In genomic region chr3:138144060-138144641, GRCm38 (mm10) we compare ENCODE assay signal across 8 mouse cellular contexts. TPM values are rescaled to one million over a fixed set of nuclear protein-coding genes. Genes with fewer than 3 reads are reported as not detected.
A peak's percentile ranks its signal among the peaks of the same experiment; 100 is the strongest.
DNase-seq lines count a peak whose midpoint lies in the region; ATAC-seq and TF ChIP-seq lines count a peak whose summit lies in the region.

No protein-coding gene starts in this region.

- H3K27me3 ChIP-seq in liver, adult 2 months (ENCODE audit: control insufficient read depth, insufficient read depth, low read length) = no peaks in the 10 kb centered on the region
- no peaks in the 10 kb centered on the region for H3K27me3 ChIP-seq in intestine, embryonic 14.5 days (replicated peaks; ENCODE audit: control insufficient read depth, insufficient read depth, low read length)
- no peaks in the 10 kb centered on the region for H3K27me3 ChIP-seq in neural tube, embryonic 15.5 days (replicated peaks)

- no peak for TF ChIP-seq POLR2A in liver, adult 2 months (IDR thresholded peaks at IDR 0.05; ENCODE audit: extremely low read depth, insufficient read depth, low read length)
- no peak for TF ChIP-seq POLR2A in cortical plate, adult 2 months (IDR thresholded peaks at IDR 0.05; ENCODE audit: extremely low read depth, insufficient read depth, low read length)

- H3K4me3 ChIP-seq in liver, adult 2 months (ENCODE audit: insufficient read depth, low read depth, low read length) = peak overlapping the region; percentile 88
- peak overlapping the region; percentile 47 for H3K4me3 ChIP-seq in cortical plate, adult 2 months (ENCODE audit: insufficient read depth, low read length)
- peak overlapping the region; percentile 70 for H3K4me3 ChIP-seq in intestine, embryonic 14.5 days (ENCODE audit: low read depth, low read length)
- peak overlapping the region; percentile 78 for H3K4me3 ChIP-seq in neural tube, embryonic 15.5 days (replicated peaks)

- peak; percentile 68 for DNase-seq in liver, adult 2 months (ENCODE audit: extremely low read depth, low read depth, low spot score)
- no peak for DNase-seq in liver
- DNase-seq in intestine, embryonic 14.5 days (ENCODE audit: low spot score) = no peak
- DNase-seq in ovary, postnatal 10 days (ENCODE audit: low spot score) = no peak
- DNase-seq in right cerebral cortex, postnatal 25 days = no peak
- no peak for DNase-seq in spleen, adult 12 weeks (ENCODE audit: low spot score)

- H3K36me3 ChIP-seq in liver, adult 2 months (ENCODE audit: control insufficient read depth, insufficient read depth, low read length) = no peaks in the 10 kb centered on the region
- H3K36me3 ChIP-seq in intestine, embryonic 14.5 days (ENCODE audit: control insufficient read depth, insufficient read depth, low read length) = no peaks in the 10 kb centered on the region
- no peaks in the 10 kb centered on the region for H3K36me3 ChIP-seq in neural tube, embryonic 15.5 days

- peak overlapping the region; percentile 93 for H3K27ac ChIP-seq in liver, adult 2 months (replicated peaks; ENCODE audit: insufficient read depth, low read depth, low read length)
- H3K27ac ChIP-seq in cortical plate, adult 2 months (ENCODE audit: insufficient read depth, low read length) = peak overlapping the region; percentile 78
- peak overlapping the region; percentile 100 for H3K27ac ChIP-seq in intestine, embryonic 14.5 days (ENCODE audit: low read depth)
- H3K27ac ChIP-seq in neural tube, embryonic 15.5 days (replicated peaks) = peak overlapping the region; percentile 99

- H3K9me3 ChIP-seq in intestine, embryonic 14.5 days (ENCODE audit: control insufficient read depth, low read length) = no peaks in the 10 kb centered on the region
- H3K9me3 ChIP-seq in neural tube, embryonic 15.5 days (replicated peaks) = no peaks in the 10 kb centered on the region

- peak overlapping the region; percentile 87 for H3K9ac ChIP-seq in liver, adult 2 months (ENCODE audit: low read depth, low read length)
- H3K9ac ChIP-seq in intestine, embryonic 14.5 days (ENCODE audit: low read length) = peak overlapping the region; percentile 89
- H3K9ac ChIP-seq in neural tube, embryonic 15.5 days (replicated peaks) = peak overlapping the region; percentile 71

- no peak for TF ChIP-seq CTCF in liver, adult 2 months (IDR thresholded peaks at IDR 0.05; ENCODE audit: low read depth, low read length)
- no peak for TF ChIP-seq CTCF in cortical plate, adult 2 months (IDR thresholded peaks at IDR 0.05; ENCODE audit: extremely low read depth, insufficient read depth, low read length)

- H3K79me2 ChIP-seq in liver, adult 2 months (ENCODE audit: control insufficient read depth, insufficient read depth, low read length) = no peaks in the 10 kb centered on the region

- WGBS in liver, adult 2 months = under 1% methylated on average over 18 of the region's 18 CpGs
- WGBS in intestine, embryonic 14.5 days = under 1% methylated on average over 18 of the region's 18 CpGs
- under 1% methylated on average over 18 of the region's 18 CpGs for WGBS in neural tube, embryonic 15.5 days

- peaks cover 3% of the 10 kb centered on the region for H3K4me1 ChIP-seq in liver, adult 2 months (ENCODE audit: control insufficient read depth, insufficient read depth, low read length)
- no peaks in the 10 kb centered on the region; the same call in 1 of the 2 replicates for H3K4me1 ChIP-seq in cortical plate, adult 2 months (ENCODE audit: control insufficient read depth, insufficient read depth, low read length)
- no peaks in the 10 kb centered on the region for H3K4me1 ChIP-seq in intestine, embryonic 14.5 days (replicated peaks; ENCODE audit: control insufficient read depth, insufficient read depth, low read length)
- H3K4me1 ChIP-seq in neural tube, embryonic 15.5 days = peaks cover 9% of the 10 kb centered on the region; the same call in 1 of the 2 replicates

- H3K4me2 ChIP-seq in intestine, embryonic 14.5 days (ENCODE audit: low read length) = peak overlapping the region; percentile 79
- peak overlapping the region; percentile 76 for H3K4me2 ChIP-seq in neural tube, embryonic 15.5 days

- no peak for ATAC-seq in intestine, embryonic 14.5 days (replicated peaks; ENCODE audit: low FRiP score, low TSS enrichment, low read depth)
- ATAC-seq in neural tube, embryonic 15.5 days (ENCODE audit: low FRiP score) = 0 out of 2 replicates have a peak, but pooled peaks have one; percentile 2

RNA-seq across cellular contexts. Expression of gene Mttp, which starts 0.6 kb away (rescaled TPM):
- total RNA-seq in liver, adult 2 months (2014; rRNA removed) = 183 and 204 TPM in 2 replicates
- 51.7 and 56.0 TPM in 2 replicates for polyA plus RNA-seq in liver, adult 2 months (2012; rRNA removed)
- polyA plus RNA-seq in cortical plate, adult 2 months (2012; rRNA removed) = 7.5 and 7.7 TPM in 2 replicates
- polyA plus RNA-seq in intestine, embryonic 14.5 days (2014; fragmentation: Nextera tagmentation; extraction: Ambion mirVana) = 45.3 and 58.6 TPM in 2 replicates
- polyA plus RNA-seq in neural tube, embryonic 15.5 days (2015; fragmentation: Nextera tagmentation; extraction: Ambion mirVana) = 8.5 and 9.4 TPM in 2 replicates

RNA-seq across cellular contexts. Expression of gene Trmt10a, which starts 0.9 kb away (rescaled TPM):
- total RNA-seq in liver, adult 2 months (2014; rRNA removed) = 2.3 and 3.8 TPM in 2 replicates
- polyA plus RNA-seq in liver, adult 2 months (2012; rRNA removed) = 0.95 and 1.0 TPM in 2 replicates
- polyA plus RNA-seq in cortical plate, adult 2 months (2012; rRNA removed) = 6.7 and 9.0 TPM in 2 replicates
- 11.8 and 13.6 TPM in 2 replicates for polyA plus RNA-seq in intestine, embryonic 14.5 days (2014; fragmentation: Nextera tagmentation; extraction: Ambion mirVana)
- 8.4 and 9.4 TPM in 2 replicates for polyA plus RNA-seq in neural tube, embryonic 15.5 days (2015; fragmentation: Nextera tagmentation; extraction: Ambion mirVana)

RNA-seq across cellular contexts. Expression of gene 4930579F01Rik, which starts 49.5 kb away (rescaled TPM):
- not detected in 2 replicates for total RNA-seq in liver, adult 2 months (2014; rRNA removed)
- polyA plus RNA-seq in liver, adult 2 months (2012; rRNA removed) = not detected in 2 replicates
- polyA plus RNA-seq in cortical plate, adult 2 months (2012; rRNA removed) = not detected in 2 replicates
- 0.30 TPM in 1 of 2 replicates, not detected in the other for polyA plus RNA-seq in intestine, embryonic 14.5 days (2014; fragmentation: Nextera tagmentation; extraction: Ambion mirVana)
- not detected in 2 replicates for polyA plus RNA-seq in neural tube, embryonic 15.5 days (2015; fragmentation: Nextera tagmentation; extraction: Ambion mirVana)
